Mouse (Mus musculus) MEL (cell line): Measurements from ENCODE around the gene Sgf29.

Experiments used
- BHLHE40 ChIP-seq: IDR thresholded peaks from 2 replicates; pipeline ENCODE4 v1.6.1; 2012; ENCODE audit warnings: low read depth, mild to moderate bottlenecking, inconsistent platforms, low read length, improper control_type of control experiment, borderline replicate concordance
- CTCF ChIP-seq, 3 experiments: IDR thresholded peaks in 2 of 3; conservative IDR thresholded peaks in 1 of 3; 2 replicates each; pipeline ENCODE4 v1.5.1; 2011 to 2012; ENCODE audit warnings: low read length in 3 of 3, low read depth in 2 of 3, mild to moderate bottlenecking in 2 of 3, improper control_type of control experiment in 1 of 3, inconsistent platforms in 1 of 3, mixed read lengths in 1 of 3, moderate library complexity in 1 of 3; ENCODE audit not compliant: control insufficient read depth in 1 of 3, insufficient read depth in 1 of 3, poor library complexity in 1 of 3, severe bottlenecking in 1 of 3
- KAT2A ChIP-seq: conservative IDR thresholded peaks from 2 replicates; pipeline ENCODE4 v1.6.1; 2012; ENCODE audit warnings: low read depth, low read length, improper control_type of control experiment, inconsistent platforms

DNA sequence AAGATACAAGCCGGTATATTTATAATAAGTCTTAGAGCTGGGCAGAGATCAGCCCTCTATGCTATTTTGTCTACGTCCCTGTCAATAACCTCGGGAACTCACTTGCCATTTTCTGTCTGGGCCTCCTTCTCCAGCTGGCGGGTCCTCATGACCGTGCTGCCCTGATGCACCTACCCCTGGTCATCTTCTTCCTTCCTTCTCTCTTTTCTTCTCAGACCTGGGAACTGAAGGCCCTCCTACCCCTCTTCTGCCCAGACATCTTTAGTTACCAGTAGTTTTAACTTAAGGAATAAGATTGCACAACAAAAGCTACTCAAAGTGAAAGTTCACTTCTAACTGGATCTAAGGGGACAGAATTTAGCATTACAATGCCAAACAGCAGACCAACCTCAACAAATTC is 30.6 kb downstream of the Sgf29 start:
- TF ChIP-seq CTCF (IDR thresholded peaks at IDR 0.05 in 2 of 3, conservative IDR thresholded peaks at IDR 0.05 in 1 of 3; ENCODE audit: control insufficient read depth in 1 of 3, insufficient read depth in 1 of 3, low read depth in 2 of 3, low read length in 3 of 3, poor library complexity in 1 of 3, severe bottlenecking in 1 of 3) (no peak), BHLHE40 (no peak), KAT2A (no peak)
